Mouse (Mus musculus): ENCODE measurements around the gene Aig1. TPM values are rescaled to one million over a fixed set of nuclear protein-coding genes. Genes with fewer than 3 reads are reported as not detected.

Aig1 gene
- polyA plus RNA-seq, 1 experiment from 2014 or later = 12.1 TPM

DNA sequence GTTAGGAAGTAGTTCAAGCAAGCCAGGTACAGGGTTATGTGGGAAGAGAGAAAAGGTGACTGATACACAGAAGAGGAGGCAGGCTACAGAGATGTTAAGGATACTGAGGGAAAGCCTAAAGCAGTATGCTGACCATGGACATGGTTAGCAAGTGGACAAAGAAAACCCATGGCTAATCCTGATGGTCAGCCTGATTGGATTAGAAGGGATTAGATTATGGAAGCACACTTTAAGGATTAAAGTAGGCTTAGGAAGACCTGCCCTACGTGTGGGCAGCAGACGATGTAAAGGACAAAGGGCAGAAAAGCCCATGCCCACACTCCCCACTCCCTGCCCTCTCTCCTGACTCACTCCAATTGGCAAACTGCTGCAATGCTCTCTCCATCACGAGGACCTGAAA, 25.0 kb downstream of the Aig1 start:
- no peak overlapping the region for H3K4me3 ChIP-seq (replicated peaks)
- ATAC-seq (ENCODE audit: low read depth) = no peak
- no peak for DNase-seq
- H3K4me1 ChIP-seq (replicated peaks) = no peaks in the 10 kb centered on the region
- no peaks in the 10 kb centered on the region for H3K27me3 ChIP-seq
- H3K27ac ChIP-seq = no peak overlapping the region
- H3K9ac ChIP-seq = no peak overlapping the region
- H3K9me3 ChIP-seq (replicated peaks) = no peaks in the 10 kb centered on the region
- 76% methylated on average over 3 of the region's 3 CpGs for WGBS (ENCODE audit: insufficient replicate concordance)
- no peak overlapping the region for H3K4me2 ChIP-seq
- H3K36me3 ChIP-seq = no peaks in the 10 kb centered on the region

DNA sequence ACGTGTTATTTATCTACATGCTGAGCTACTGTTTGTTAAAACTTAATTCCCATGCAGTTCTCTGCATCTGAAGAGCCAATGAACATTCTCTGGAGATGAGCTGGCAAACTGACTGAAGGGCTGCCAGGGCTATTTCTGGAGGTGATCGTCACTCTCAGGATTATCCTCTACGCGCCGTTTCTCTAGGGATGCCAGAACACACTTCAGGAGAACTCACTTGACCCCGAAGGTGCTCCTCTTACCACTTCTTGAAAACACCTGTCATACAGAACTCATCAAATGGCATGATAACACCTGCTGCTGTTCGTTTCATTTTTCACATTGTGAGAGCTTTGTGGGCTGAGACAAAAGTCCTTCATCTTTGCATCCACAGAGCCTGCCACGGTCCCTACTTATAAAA, 25.9 kb downstream of the Aig1 start:
- Histone ChIP-seq H3K9me3 (replicated peaks) (no peaks in the 10 kb centered on the region), H3K4me3 (replicated peaks) (no peak overlapping the region), H3K9ac (no peak overlapping the region), H3K4me2 (no peak overlapping the region), H3K27me3 (no peaks in the 10 kb centered on the region), H3K36me3 (no peaks in the 10 kb centered on the region), H3K27ac (no peak overlapping the region), H3K4me1 (replicated peaks) (no peaks in the 10 kb centered on the region)
- no peak for ATAC-seq (ENCODE audit: low read depth)
- WGBS (ENCODE audit: insufficient replicate concordance) = 68% methylated on average over 8 of the region's 8 CpGs
- no peak for DNase-seq

DNA sequence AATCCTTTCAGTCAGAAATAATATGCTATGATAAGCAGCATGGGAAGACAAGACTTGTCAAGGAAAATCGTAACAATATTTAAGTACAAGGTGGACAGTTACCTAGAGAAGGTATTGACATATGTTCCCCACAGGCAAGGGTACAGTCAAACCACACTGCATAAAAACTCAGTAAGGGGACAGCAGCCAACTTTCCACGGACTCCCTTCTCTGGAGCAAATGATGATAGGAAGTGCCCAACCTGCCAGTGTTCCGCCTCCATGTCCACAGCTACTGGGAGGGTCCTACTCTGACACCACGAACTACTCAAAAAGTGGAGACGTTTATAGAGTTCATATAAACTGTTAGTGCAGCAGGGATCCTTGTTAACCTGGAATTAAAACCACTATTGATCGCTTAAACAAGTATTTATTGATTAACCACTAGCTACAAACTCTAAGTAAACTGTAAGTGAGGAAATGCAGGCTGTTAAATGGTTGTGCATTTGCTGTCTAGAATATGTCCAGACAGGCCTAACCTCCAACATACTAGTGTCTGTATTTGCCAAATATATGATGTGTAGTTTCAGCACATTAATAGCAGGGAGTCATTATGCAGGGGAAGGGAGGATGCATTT, 30.2 kb downstream of the Aig1 start:
- H3K4me3 ChIP-seq (replicated peaks) = no peak overlapping the region
- no peak for ATAC-seq (ENCODE audit: low read depth)
- WGBS (ENCODE audit: insufficient replicate concordance) = 69% methylated on average over 6 of the region's 6 CpGs
- H3K27me3 ChIP-seq = no peaks in the 10 kb centered on the region
- H3K4me1 ChIP-seq (replicated peaks) = no peaks in the 10 kb centered on the region; the same call in 1 of the 2 replicates
- no peaks in the 10 kb centered on the region for H3K9me3 ChIP-seq (replicated peaks)
- no peak overlapping the region for H3K9ac ChIP-seq
- H3K36me3 ChIP-seq = no peaks in the 10 kb centered on the region
- no peak overlapping the region for H3K4me2 ChIP-seq
- no peak for DNase-seq
- no peak overlapping the region for H3K27ac ChIP-seq

DNA sequence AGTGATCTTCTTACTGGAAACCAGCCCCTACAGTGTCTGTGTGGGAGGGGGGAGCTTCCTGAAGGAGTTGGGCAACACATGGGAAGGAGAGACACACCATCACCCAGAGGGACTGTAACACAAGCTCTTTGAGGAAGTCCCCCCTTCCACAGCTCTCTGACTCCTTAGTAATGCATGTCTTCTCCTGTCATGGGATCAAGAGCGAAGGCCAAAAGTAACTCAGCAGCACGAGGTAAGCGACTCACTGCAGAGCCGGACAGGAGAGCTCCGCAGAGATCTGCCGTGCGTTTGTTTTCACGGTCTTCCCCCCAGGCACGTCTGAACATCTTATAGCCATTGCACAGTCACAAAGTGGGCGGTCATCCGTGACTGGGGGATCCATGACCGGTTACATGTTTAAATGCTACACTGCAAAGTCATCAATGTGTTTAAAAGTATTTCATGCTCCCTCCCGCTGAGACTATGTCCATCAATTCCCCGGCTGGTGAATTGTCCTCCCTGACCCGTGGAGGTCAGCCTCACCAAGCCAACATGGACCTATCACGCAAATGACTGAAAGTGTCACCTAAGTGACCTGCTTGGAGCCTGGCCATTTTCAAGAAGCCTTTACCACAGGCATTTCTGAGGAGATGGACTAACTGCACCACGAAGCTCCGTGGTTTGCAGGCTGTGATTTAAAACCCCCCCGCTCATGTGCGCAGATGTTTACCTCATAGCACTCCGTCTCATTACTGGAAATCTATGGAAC, 30.9 kb downstream of the Aig1 start:
- 75% methylated on average over 21 of the region's 21 CpGs for WGBS (ENCODE audit: insufficient replicate concordance)

GRCm38 (mm10) chr10:13836956-13837355, 31.8 kb downstream of the Aig1 start:
- ATAC-seq (ENCODE audit: low read depth) (no peak), DNase-seq (no peak)
- no peak overlapping the region for H3K9ac ChIP-seq
- H3K4me2 ChIP-seq = no peak overlapping the region
- WGBS (ENCODE audit: insufficient replicate concordance) = 71% methylated on average over 9 of the region's 9 CpGs
- H3K4me3 ChIP-seq (replicated peaks) = no peak overlapping the region
- H3K4me1 ChIP-seq (replicated peaks) = no peaks in the 10 kb centered on the region; the same call in 1 of the 2 replicates
- H3K9me3 ChIP-seq (replicated peaks) = no peaks in the 10 kb centered on the region
- no peak overlapping the region for H3K27ac ChIP-seq
- H3K36me3 ChIP-seq = no peaks in the 10 kb centered on the region
- H3K27me3 ChIP-seq = no peaks in the 10 kb centered on the region

More for the DNA sequence above, 30.9 kb downstream of the Aig1 start:
- Histone ChIP-seq H3K4me1 (replicated peaks) (no peaks in the 10 kb centered on the region; the same call in 1 of the 2 replicates), H3K9ac (no peak overlapping the region), H3K4me2 (no peak overlapping the region), H3K27me3 (no peaks in the 10 kb centered on the region), H3K27ac (no peak overlapping the region), H3K4me3 (replicated peaks) (no peak overlapping the region), H3K9me3 (replicated peaks) (no peaks in the 10 kb centered on the region), H3K36me3 (no peaks in the 10 kb centered on the region)
- no peak for ATAC-seq (ENCODE audit: low read depth)
- no peak for DNase-seq

- ATAC-seq (ENCODE audit: low read depth) = no peak
- no peak for DNase-seq
- 73% methylated on average over 10 of the region's 10 CpGs for WGBS (ENCODE audit: insufficient replicate concordance)
These were observed 32.9 kb downstream of the Aig1 start for GRCm38 (mm10) chr10:13835737-13836475.

GRCm38 (mm10) chr10:13834056-13834455, 34.7 kb downstream of the Aig1 start:
- no peak for DNase-seq
- WGBS (ENCODE audit: insufficient replicate concordance) = 77% methylated on average over 7 of the region's 7 CpGs

More at GRCm38 (mm10) chr10:13835737-13836475, 32.9 kb downstream of the Aig1 start:
- Histone ChIP-seq H3K36me3 (no peaks in the 10 kb centered on the region), H3K4me1 (replicated peaks) (no peaks in the 10 kb centered on the region; the same call in 1 of the 2 replicates), H3K9ac (no peak overlapping the region), H3K4me2 (no peak overlapping the region), H3K9me3 (replicated peaks) (no peaks in the 10 kb centered on the region), H3K27ac (no peak overlapping the region), H3K4me3 (replicated peaks) (no peak overlapping the region), H3K27me3 (no peaks in the 10 kb centered on the region)

DNA sequence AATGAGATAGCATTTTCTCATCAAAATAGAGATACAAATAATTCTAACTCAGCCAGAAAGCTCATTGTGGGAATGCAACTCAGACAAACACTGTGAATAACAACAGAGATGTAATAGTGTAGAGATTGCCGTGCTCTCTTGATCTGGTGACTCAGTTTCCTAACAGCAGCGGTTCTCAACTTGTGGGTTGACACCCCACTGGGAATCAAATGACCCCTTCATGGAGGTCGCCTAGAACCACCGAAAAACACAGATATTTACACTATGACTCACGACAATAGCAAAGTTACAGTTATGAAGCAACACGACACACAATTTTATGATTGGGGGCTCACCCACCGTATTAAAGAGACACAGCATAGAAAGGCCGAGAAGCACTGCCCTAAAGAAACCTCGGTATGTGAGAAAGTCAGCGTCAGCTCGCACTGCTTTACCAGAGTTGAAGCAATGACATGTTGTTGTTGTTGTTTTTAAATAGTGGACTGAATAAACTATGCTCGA, 35.7 kb downstream of the Aig1 start:
- Histone ChIP-seq H3K4me1 (replicated peaks) (no peaks in the 10 kb centered on the region; the same call in 1 of the 2 replicates), H3K27ac (no peak overlapping the region), H3K4me2 (no peak overlapping the region), H3K36me3 (no peaks in the 10 kb centered on the region), H3K27me3 (no peaks in the 10 kb centered on the region), H3K9ac (no peak overlapping the region), H3K9me3 (replicated peaks) (no peaks in the 10 kb centered on the region), H3K4me3 (replicated peaks) (no peak overlapping the region)
- 70% methylated on average over 12 of the region's 12 CpGs for WGBS (ENCODE audit: insufficient replicate concordance)
- DNase-seq = no peak
- no peak for ATAC-seq (ENCODE audit: low read depth)

More at GRCm38 (mm10) chr10:13834056-13834455, 34.7 kb downstream of the Aig1 start:
- Histone ChIP-seq H3K27me3 (no peaks in the 10 kb centered on the region), H3K4me3 (replicated peaks) (no peak overlapping the region), H3K9ac (no peak overlapping the region), H3K4me1 (replicated peaks) (no peaks in the 10 kb centered on the region; the same call in 1 of the 2 replicates), H3K27ac (no peak overlapping the region), H3K4me2 (no peak overlapping the region), H3K36me3 (no peaks in the 10 kb centered on the region), H3K9me3 (replicated peaks) (no peaks in the 10 kb centered on the region)
- no peak for ATAC-seq (ENCODE audit: low read depth)

GRCm38 (mm10) chr10:13832546-13833033, 36.2 kb downstream of the Aig1 start:
- ATAC-seq (ENCODE audit: low read depth) = no peak
- 80% methylated on average over 7 of the region's 7 CpGs for WGBS (ENCODE audit: insufficient replicate concordance)

DNA sequence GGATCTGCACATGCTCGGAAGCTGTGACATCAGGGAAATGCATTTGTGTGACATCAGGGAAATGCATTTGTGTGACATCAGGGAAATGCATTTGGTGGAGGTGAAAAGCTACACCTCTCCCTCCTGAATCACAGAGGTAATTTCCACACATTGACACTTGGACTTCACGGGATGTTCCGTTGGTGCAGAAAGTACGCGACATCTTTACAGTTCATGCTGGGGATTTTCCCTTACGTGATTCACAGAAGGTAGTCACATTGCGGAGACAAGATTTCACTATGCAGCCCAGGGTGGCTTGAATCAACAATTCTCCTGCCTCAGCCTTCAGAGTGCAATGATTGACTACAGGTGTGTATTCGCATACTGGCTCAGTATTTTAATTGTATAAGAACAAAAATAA, 41.6 kb downstream of the Aig1 start:
- H3K36me3 ChIP-seq = no peaks in the 10 kb centered on the region
- H3K9me3 ChIP-seq (replicated peaks) = no peaks in the 10 kb centered on the region
- no peak overlapping the region for H3K9ac ChIP-seq
- no peaks in the 10 kb centered on the region for H3K4me1 ChIP-seq (replicated peaks)
- H3K4me3 ChIP-seq (replicated peaks) = no peak overlapping the region
- DNase-seq = no peak
- H3K27ac ChIP-seq = no peak overlapping the region
- WGBS (ENCODE audit: insufficient replicate concordance) = 88% methylated on average over 8 of the region's 8 CpGs
- no peak overlapping the region for H3K4me2 ChIP-seq
- no peaks in the 10 kb centered on the region for H3K27me3 ChIP-seq
- ATAC-seq (ENCODE audit: low read depth) = no peak

More at GRCm38 (mm10) chr10:13832546-13833033, 36.2 kb downstream of the Aig1 start:
- Histone ChIP-seq H3K36me3 (no peaks in the 10 kb centered on the region), H3K4me1 (replicated peaks) (no peaks in the 10 kb centered on the region; the same call in 1 of the 2 replicates), H3K27ac (no peak overlapping the region), H3K4me3 (replicated peaks) (no peak overlapping the region), H3K9me3 (replicated peaks) (no peaks in the 10 kb centered on the region), H3K9ac (no peak overlapping the region), H3K27me3 (no peaks in the 10 kb centered on the region), H3K4me2 (no peak overlapping the region)
- DNase-seq = no peak

DNA sequence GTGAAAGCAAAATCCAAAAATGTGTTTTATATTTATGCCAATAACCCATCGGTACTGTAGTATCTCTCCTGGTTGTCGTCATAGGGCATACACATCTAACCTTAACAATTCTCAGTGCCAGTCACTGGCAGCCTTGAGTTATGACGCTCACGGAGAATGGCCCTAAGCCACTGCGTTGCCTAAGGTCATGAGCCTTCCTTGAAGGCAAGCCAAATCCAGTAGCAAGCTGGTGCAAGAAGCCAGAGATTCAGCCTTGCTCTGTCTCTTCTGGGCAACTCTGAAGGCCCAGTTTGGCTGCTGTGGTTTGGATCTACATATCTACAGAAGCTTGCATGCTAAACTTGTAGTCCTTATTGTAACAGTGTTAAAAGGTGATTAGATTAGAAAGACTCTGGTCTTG, 55.2 kb downstream of the Aig1 start:
- Histone ChIP-seq H3K27me3 (no peaks in the 10 kb centered on the region), H3K4me2 (no peak overlapping the region), H3K36me3 (no peaks in the 10 kb centered on the region), H3K9me3 (replicated peaks) (no peaks in the 10 kb centered on the region), H3K4me3 (replicated peaks) (no peak overlapping the region), H3K4me1 (replicated peaks) (no peaks in the 10 kb centered on the region), H3K27ac (no peak overlapping the region), H3K9ac (no peak overlapping the region)
- DNase-seq = no peak
- ATAC-seq (ENCODE audit: low read depth) = no peak
- 80% methylated on average over 5 of the region's 5 CpGs for WGBS (ENCODE audit: insufficient replicate concordance)
